Mouse (Mus musculus) embryonic facial prominence, embryonic 14.5 days (tissue): ENCODE measurements at regions not wholly inside any gene's neighbourhood (a gene's known extent, or its start where the extent isn't known, plus 50 kb on each side); places are given as distances from the start of the nearest gene placed in this dataset.
"Not testable (repeated sequence)": the region's sequence is repeated elsewhere in the genome, so short reads cannot be mapped to it uniquely, and the experiment has no call there.

Source experiments
- ATAC-seq: fragments of 200-750 bp; cut with Nextera tagmentation; 2 replicates; pipeline ENCODE4 v1.8.0; 2017; ENCODE audit warnings: low read depth, moderate number of reproducible peaks, moderate TSS enrichment
- DNase-seq: peaks from one replicate; pipeline ENCODE4 v3.0.0-alpha.2; 2015; ENCODE audit warnings: low spot score
- H3K27ac ChIP-seq: fragments of 300-500 bp; sonication (generic); replicated peaks from 2 replicates; pipeline ENCODE4 v1.5.1; 2014; ENCODE audit warnings: low read depth, mild to moderate bottlenecking, low read length, moderate library complexity
- H3K27me3 ChIP-seq: fragments of 300-500 bp; sonication (generic); replicated peaks from 2 replicates; pipeline ENCODE4 v1.6.1; 2014; ENCODE audit warnings: low read length; ENCODE audit not compliant: control insufficient read depth, insufficient read depth
- H3K36me3 ChIP-seq: fragments of 300-500 bp; sonication (generic); 2 replicates; pipeline ENCODE4 v1.6.1; 2014; ENCODE audit warnings: low read length, mixed read lengths; ENCODE audit not compliant: control insufficient read depth, insufficient read depth
- H3K4me1 ChIP-seq: fragments of 300-500 bp; sonication (generic); 2 replicates; pipeline ENCODE4 v1.6.1; 2014; ENCODE audit warnings: antibody characterized with exemption, low read length; ENCODE audit not compliant: control insufficient read depth, insufficient read depth
- H3K4me2 ChIP-seq: fragments of 300-500 bp; sonication (generic); 2 replicates; pipeline ENCODE4 v1.6.1; 2014; ENCODE audit warnings: low read depth, mild to moderate bottlenecking, low read length, moderate library complexity, mixed read lengths
- H3K4me3 ChIP-seq: fragments of 300-500 bp; sonication (generic); 2 replicates; pipeline ENCODE4 v1.5.1; 2014; ENCODE audit warnings: low read depth, mild to moderate bottlenecking, low read length
- H3K9ac ChIP-seq: fragments of 300-500 bp; sonication (generic); 2 replicates; pipeline ENCODE4 v1.6.1; 2014; ENCODE audit warnings: low read depth, mild to moderate bottlenecking, low read length, moderate library complexity, mixed read lengths
- H3K9me3 ChIP-seq: fragments of 300-500 bp; sonication (generic); 2 replicates; pipeline ENCODE4 v1.6.1; 2016; ENCODE audit warnings: low read length; ENCODE audit not compliant: control insufficient read depth
- WGBS: fragments of 180-500 bp; shearing (Covaris S2); extraction: QIAGEN DNeasy Blood & Tissue Kit; methylation state at CpG from one replicate; pipeline ENCODE4 v1.1.7; 2014; 5-methylcytosine and 5-hydroxymethylcytosine counted together

DNA sequence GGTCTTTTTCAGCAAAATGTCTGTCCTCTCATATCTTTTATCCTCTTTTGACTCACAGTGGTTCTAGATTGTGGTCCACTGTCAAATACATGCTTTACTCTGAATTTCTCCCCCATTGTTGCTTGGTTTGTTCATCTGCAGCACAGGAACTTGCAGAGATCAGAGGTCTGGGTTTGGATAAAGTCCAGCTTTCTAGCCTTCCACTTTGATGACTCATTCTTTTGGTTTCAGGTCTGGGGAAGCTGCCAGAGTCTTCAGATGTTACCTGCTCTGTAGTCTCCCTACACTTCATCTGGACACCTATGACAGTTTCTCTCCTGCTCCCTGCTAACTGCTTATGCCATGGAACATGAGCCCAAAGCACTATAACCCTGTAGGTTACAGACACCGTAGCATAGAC lies 198.0 kb upstream of the Pum3 start:
- DNase-seq (no peak), ATAC-seq (no peak)
- H3K4me1 ChIP-seq, result no peaks in the 10 kb centered on the region
- no peak overlapping the region for H3K9ac ChIP-seq
- no peaks in the 10 kb centered on the region for H3K27me3 ChIP-seq
- H3K36me3 ChIP-seq, result no peaks in the 10 kb centered on the region
- no peak overlapping the region for H3K27ac ChIP-seq
- WGBS, result 76% methylated on average over 1 of the region's 1 CpGs
- no peaks in the 10 kb centered on the region for H3K9me3 ChIP-seq
- H3K4me3 ChIP-seq, result no peak overlapping the region
- no peak overlapping the region for H3K4me2 ChIP-seq

DNA sequence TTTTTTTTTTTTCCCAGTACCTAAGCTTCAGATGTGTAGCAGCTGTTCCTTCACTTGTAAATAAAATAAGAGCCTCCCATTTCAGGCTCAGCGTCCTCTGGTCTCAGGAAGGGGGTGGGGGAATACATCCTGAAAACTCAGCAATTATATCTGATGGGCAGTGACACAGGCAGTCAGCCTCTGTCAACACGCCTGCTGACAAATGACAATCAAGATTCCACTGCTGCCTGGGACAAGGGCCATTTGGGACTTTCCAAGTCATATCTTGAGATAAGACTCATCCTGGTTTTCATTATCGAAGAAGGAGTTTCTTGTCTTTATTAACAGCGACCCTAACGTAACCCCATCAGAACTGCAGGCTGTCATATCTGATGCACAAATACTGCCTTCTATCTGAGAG lies 187.9 kb upstream of the Pum3 start:
- no peak for ATAC-seq
- H3K4me1 ChIP-seq, result no peaks in the 10 kb centered on the region
- H3K9me3 ChIP-seq, result no peaks in the 10 kb centered on the region
- no peak overlapping the region for H3K9ac ChIP-seq
- no peak overlapping the region for H3K4me3 ChIP-seq
- no peaks in the 10 kb centered on the region for H3K36me3 ChIP-seq
- WGBS, result 50% methylated on average over 5 of the region's 5 CpGs
- no peak overlapping the region for H3K4me2 ChIP-seq
- H3K27me3 ChIP-seq, result no peaks in the 10 kb centered on the region
- peak; percentile 20 for DNase-seq
- H3K27ac ChIP-seq, result no peak overlapping the region

DNA sequence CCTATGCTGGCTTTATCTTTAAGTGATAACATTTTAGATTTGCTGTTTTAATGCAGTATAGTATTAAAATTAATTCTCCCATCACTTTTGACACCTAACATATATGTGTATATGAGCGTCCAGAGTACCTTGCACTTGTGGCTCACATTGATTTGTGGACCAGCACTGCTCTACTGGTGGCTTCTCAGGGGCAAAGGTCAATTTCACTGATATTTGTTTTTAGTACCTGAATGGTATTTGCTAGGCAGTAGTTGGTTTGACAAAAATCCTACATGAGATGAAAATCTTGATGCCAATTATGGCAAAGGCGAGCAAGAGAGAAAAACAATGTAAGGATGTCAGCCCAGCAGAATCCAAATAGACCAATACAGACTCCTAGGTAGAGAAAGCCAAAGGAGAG lies 177.3 kb upstream of the Pum3 start:
- WGBS, result 77% methylated on average over 2 of the region's 2 CpGs
- Histone ChIP-seq H3K27me3 (no peaks in the 10 kb centered on the region), H3K4me3 (no peak overlapping the region), H3K4me2 (no peak overlapping the region), H3K9ac (no peak overlapping the region), H3K27ac (no peak overlapping the region), H3K4me1 (no peaks in the 10 kb centered on the region), H3K36me3 (no peaks in the 10 kb centered on the region), H3K9me3 (no peaks in the 10 kb centered on the region)
- no peak for DNase-seq
- ATAC-seq, result no peak

DNA sequence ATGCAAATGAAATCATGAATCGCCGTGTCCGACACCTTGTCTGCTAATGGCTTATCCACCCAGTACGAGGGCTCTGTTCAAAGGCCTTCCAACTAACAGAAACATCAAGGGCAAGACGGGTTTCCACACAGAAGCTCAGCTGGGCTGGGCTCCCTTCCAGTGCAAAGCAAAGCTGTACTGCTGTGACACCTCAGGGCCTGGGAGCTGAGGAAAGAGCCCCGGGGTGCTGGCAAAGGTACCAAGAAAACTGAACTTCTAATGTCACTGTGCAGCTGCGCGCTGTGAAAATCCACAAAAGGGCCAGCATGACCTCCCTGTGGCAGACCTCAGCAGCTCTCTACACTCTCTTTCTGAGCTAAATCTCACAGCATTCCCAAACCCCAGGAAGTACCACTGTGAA lies 173.7 kb upstream of the Pum3 start:
- H3K9me3 ChIP-seq, result no peaks in the 10 kb centered on the region
- no peak overlapping the region for H3K27ac ChIP-seq
- H3K4me2 ChIP-seq, result no peak overlapping the region
- no peak overlapping the region for H3K9ac ChIP-seq
- no peak for DNase-seq
- no peaks in the 10 kb centered on the region for H3K27me3 ChIP-seq
- H3K36me3 ChIP-seq, result no peaks in the 10 kb centered on the region
- peaks cover 7% of the 10 kb centered on the region; the same call in 1 of the 2 replicates for H3K4me1 ChIP-seq
- H3K4me3 ChIP-seq, result no peak overlapping the region
- no peak for ATAC-seq
- 30% methylated on average over 8 of the region's 8 CpGs for WGBS

DNA sequence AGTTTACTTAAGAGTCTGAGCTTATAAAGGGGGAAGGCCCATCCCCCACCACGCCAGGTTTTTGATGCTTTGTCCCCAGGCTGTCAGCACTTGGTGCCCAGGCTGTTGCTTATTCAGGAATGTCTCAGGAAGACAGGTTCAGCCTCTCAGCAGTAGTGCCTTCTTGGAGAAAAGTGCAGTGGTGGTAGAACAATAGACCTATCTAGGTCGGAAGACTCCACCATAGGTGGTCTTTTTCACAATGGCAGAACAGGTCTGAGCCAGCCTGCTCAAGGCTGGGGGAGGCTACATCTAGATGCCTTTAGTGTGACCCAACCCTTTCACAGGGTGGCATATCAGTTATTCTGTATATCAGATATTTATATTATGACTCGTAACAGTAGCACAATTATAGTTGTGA lies 171.9 kb upstream of the Pum3 start:
- Histone ChIP-seq H3K27me3 (no peaks in the 10 kb centered on the region), H3K27ac (no peak overlapping the region), H3K4me1 (peaks cover 7% of the 10 kb centered on the region; the same call in 1 of the 2 replicates), H3K4me3 (no peak overlapping the region), H3K9me3 (no peaks in the 10 kb centered on the region), H3K9ac (no peak overlapping the region), H3K4me2 (no peak overlapping the region), H3K36me3 (no peaks in the 10 kb centered on the region)
- WGBS, result 88% methylated on average over 3 of the region's 3 CpGs
- ATAC-seq, result no peak
- no peak for DNase-seq

DNA sequence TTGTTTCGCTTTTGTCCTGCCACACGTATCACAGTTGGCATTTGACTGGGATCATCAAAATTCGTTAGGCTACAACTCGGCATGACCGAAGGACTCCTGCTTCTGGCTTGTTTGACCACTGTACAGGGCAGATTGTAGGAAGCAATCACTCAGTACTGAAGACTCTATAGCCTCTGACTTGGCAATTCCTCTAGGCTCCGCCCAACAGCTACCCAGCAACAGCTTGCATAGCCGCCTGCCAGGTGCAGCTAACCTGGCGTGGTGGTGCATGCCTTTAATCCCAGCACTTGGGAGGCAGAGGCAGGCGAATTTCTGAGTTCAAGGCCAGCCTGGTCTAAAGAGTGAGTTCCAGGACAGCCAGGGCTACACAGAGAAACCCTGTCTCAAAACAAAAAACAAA lies 170.8 kb upstream of the Pum3 start:
- H3K36me3 ChIP-seq, H3K4me3 ChIP-seq, H3K27me3 ChIP-seq, H3K27ac ChIP-seq, H3K9me3 ChIP-seq, DNase-seq, H3K4me1 ChIP-seq, ATAC-seq, H3K9ac ChIP-seq: not testable (repeated sequence)
- WGBS, result 87% methylated on average over 9 of the region's 9 CpGs
- H3K4me2 ChIP-seq, result 0 out of 2 replicates have a peak overlapping the region, but pooled peaks have one; percentile 18

DNA sequence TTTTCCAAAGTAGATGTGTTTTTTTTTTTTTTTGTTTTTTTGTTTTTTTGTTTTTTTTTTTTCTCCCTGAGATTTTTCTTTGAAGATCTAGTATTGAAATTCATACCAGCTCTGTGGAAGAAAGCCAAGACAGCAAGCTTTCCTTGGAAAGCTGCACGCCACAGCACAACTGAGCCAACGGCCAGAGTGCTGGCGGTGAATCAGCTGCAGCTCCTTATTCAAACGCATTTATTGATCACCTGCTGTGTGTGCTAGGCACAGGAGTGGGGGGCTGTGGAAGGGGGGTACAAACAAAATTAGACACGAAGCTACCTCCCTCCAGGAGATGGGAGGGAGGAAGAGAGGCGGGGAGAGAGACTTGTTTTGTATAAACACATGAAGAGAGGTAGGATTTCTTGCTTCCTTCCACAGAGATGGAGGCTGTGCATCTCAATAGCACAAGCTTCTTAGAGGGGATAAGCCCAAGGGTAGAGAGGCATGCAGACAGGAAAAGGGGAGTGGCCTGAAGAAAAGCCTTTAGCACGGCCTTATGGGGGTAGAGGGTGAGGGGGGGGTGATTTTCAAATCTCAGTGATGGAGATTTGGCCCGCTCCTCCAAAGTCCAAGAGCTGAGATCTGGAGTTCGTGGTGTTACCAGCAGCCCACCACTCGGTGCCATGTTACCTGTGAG lies 170.1 kb upstream of the Pum3 start:
- Histone ChIP-seq H3K4me1 (peaks cover 7% of the 10 kb centered on the region; the same call in 1 of the 2 replicates), H3K36me3 (no peaks in the 10 kb centered on the region), H3K4me3 (no peak overlapping the region), H3K27ac (no peak overlapping the region), H3K9ac (no peak overlapping the region), H3K27me3 (no peaks in the 10 kb centered on the region), H3K4me2 (0 out of 2 replicates have a peak overlapping the region, but pooled peaks have one; percentile 18), H3K9me3 (no peaks in the 10 kb centered on the region)
- peak; percentile 37; the same call in 1 of the 2 replicates for ATAC-seq
- WGBS, result 38% methylated on average over 10 of the region's 10 CpGs
- DNase-seq, result peak; percentile 81

DNA sequence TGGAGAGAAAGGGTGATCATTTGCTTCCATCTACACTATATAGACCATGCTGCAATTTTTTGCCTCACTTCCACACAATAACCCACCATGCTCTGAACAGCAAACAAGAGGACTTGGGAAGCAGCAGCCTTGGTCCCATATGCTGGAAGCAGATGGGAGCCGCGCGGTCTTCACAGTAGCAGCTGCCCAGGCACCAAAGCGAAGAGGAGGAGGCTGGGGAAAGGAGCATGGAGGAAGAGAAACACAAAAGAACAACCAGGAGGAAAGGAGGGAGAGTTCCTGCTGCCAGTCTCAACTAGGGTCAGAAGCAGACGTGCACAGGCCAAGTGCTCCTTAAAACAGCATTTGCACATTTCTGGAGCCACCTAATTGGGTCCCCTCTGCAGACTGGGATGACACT lies 168.7 kb upstream of the Pum3 start:
- WGBS, result 85% methylated on average over 5 of the region's 5 CpGs
- no peak for ATAC-seq

DNA sequence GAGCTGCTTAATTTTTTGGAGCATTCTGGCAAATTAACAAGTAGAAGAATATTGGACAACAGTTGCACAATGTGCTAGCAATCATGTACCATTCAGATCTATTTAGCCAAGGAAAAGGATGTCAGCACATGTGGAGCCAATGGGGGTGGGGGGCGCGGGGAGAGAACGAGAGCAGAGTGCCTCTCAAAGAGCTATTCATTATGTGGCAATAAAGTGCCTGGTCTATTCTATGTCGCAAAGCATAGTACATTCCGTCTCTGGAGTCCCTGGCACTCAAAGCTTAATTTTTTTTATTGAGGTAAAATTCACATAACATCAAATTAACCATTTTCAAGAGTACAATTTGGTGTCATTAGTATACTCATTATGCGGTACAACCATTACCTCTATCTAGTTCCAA lies 155.9 kb upstream of the Pum3 start:
- no peaks in the 10 kb centered on the region for H3K36me3 ChIP-seq
- H3K4me1 ChIP-seq, result no peaks in the 10 kb centered on the region
- no peak for ATAC-seq
- H3K9ac ChIP-seq, result no peak overlapping the region
- DNase-seq, result no peak
- no peaks in the 10 kb centered on the region for H3K27me3 ChIP-seq
- no peaks in the 10 kb centered on the region for H3K9me3 ChIP-seq
- no peak overlapping the region for H3K4me2 ChIP-seq
- 78% methylated on average over 6 of the region's 6 CpGs for WGBS
- no peak overlapping the region for H3K27ac ChIP-seq
- H3K4me3 ChIP-seq, result no peak overlapping the region

More for the DNA sequence above, 168.7 kb upstream of the Pum3 start:
- Histone ChIP-seq H3K36me3 (no peaks in the 10 kb centered on the region), H3K4me2 (no peak overlapping the region), H3K4me1 (peaks cover 7% of the 10 kb centered on the region; the same call in 1 of the 2 replicates), H3K27ac (no peak overlapping the region), H3K27me3 (no peaks in the 10 kb centered on the region), H3K9ac (no peak overlapping the region), H3K9me3 (no peaks in the 10 kb centered on the region), H3K4me3 (no peak overlapping the region)
- DNase-seq, result no peak
